Mouse (Mus musculus) erythroblast, embryonic 14.5 days (primary cell): ENCODE measurements around the gene Ccr7. TPM values are rescaled to one million over a fixed set of nuclear protein-coding genes. Genes with fewer than 3 reads are reported as not detected.

Experiments used
- H3K27me3 ChIP-seq: 2 replicates; pipeline ENCODE4 v1.6.1; 2012; ENCODE audit warnings: inconsistent platforms; ENCODE audit not compliant: control insufficient read depth
- H3K36me3 ChIP-seq: 2 replicates; pipeline ENCODE4 v1.6.1; 2012; ENCODE audit warnings: mild to moderate bottlenecking, inconsistent platforms; ENCODE audit not compliant: control insufficient read depth
- H3K4me1 ChIP-seq: 2 replicates; pipeline ENCODE4 v1.6.1; 2012; ENCODE audit warnings: inconsistent platforms; ENCODE audit not compliant: control insufficient read depth
- H3K4me3 ChIP-seq: replicated peaks from 2 replicates; pipeline ENCODE3; 2012; ENCODE audit warnings: moderate library complexity, mild to moderate bottlenecking, inconsistent platforms
- H3K9me3 ChIP-seq: 2 replicates; pipeline ENCODE4 v1.6.1; 2012; ENCODE audit warnings: low read length, inconsistent platforms, mixed read lengths; ENCODE audit not compliant: control insufficient read depth
- GATA1 ChIP-seq: IDR thresholded peaks from 2 replicates; pipeline ENCODE4 v1.6.1; 2012; ENCODE audit warnings: low read length, inconsistent platforms, mixed read lengths
- TAL1 ChIP-seq: IDR thresholded peaks from 3 replicates; pipeline ENCODE4 v1.6.1; 2012; ENCODE audit warnings: low read length, inconsistent platforms, mixed read lengths
- polyA plus RNA-seq: library from polyadenylated mRNA; stranded (reverse); fragments of >175 nt; gene quantifications from 2 replicates; pipeline ENCODE4 v1.2.3, GENCODE M21; 2012

Gene Ccr7
- polyA plus RNA-seq, 1 experiment = not detected

DNA sequence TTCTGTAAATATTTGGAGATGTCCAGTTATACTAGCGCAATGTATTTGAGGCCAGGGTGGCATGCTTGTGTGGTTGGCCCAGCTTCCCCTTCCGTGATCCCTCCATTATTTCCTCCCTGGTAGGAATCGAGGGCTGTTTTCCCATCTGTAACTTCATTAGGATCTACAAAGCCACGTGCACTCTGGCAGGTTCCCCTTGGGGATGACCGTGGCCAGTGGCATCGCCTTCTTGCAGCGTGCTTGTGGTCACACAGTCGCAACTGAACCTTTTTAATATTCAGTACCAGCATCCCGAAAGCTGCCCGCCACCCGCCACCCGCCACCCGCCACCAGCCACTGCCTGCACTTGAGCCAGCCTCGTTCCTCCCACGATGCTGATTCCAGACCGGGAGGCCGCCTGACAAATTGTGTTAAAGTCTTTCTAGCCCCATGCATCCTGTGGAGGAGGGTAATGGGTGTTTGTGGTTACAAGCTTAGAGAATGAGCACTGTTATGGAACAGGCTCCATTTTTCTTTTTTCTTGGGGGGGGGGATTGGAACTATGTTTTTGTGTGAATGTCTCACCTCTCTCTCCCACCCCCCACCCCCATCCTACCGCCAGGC lies 12.3 kb downstream of the Ccr7 start:
- Histone ChIP-seq H3K36me3 (no peaks in the 10 kb centered on the region), H3K4me1 (no peaks in the 10 kb centered on the region), H3K9me3 (no peaks in the 10 kb centered on the region), H3K4me3 (no peak overlapping the region), H3K27me3 (peaks cover 9% of the 10 kb centered on the region)
- TF ChIP-seq TAL1 = no peak
- TF ChIP-seq GATA1 = no peak

DNA sequence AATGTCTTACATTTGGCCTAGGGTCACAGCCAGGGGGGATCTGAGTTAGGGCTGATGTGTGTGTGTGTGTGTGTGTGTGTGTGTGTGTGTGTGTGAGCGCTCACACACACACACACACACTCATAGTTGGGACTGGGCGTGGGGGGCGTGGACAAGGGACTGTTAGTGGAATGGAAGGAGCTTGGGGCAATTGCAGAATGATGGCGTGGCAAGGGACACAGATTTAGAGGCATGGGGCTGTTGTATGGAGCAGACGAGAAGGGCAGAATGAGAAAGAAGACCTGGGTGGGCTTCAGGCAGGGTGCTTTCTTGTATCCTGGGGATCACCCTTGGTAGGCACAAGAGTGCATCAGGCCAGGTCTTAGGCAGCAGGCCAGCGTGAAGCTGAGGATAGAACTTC lies 12.8 kb downstream of the Ccr7 start:
- Histone ChIP-seq H3K27me3 (peaks cover 3% of the 10 kb centered on the region), H3K4me3 (no peak overlapping the region), H3K36me3 (no peaks in the 10 kb centered on the region), H3K9me3 (no peaks in the 10 kb centered on the region), H3K4me1 (no peaks in the 10 kb centered on the region)
- TF ChIP-seq GATA1 = no peak
- TF ChIP-seq TAL1 = no peak

DNA sequence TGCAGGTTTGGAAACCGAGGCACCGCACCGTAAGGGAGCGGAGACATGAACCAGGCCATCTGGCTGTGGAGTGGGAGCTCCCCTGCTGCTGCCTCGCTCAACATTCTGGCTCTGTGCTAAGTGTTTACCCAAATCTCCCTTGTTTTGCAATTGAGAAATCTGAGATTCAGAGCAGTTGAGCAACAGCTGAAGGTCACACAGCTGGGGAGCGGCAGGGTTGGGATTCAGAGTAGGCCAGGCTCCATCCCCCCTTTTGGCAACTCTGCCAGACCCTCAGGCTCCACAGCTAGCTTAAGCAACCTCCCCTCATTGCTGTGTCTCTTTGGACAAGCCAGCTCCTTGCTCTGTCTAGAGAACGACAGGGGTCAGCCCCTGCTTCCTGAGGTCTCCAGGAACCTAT lies 13.3 kb downstream of the Ccr7 start:
- H3K27me3 ChIP-seq = peaks cover 2% of the 10 kb centered on the region; the same call in 1 of the 2 replicates
- H3K36me3 ChIP-seq = no peaks in the 10 kb centered on the region
- H3K9me3 ChIP-seq = no peaks in the 10 kb centered on the region
- H3K4me1 ChIP-seq = no peaks in the 10 kb centered on the region
- no peak overlapping the region for H3K4me3 ChIP-seq
- TF ChIP-seq TAL1 (no peak), GATA1 (no peak)

DNA sequence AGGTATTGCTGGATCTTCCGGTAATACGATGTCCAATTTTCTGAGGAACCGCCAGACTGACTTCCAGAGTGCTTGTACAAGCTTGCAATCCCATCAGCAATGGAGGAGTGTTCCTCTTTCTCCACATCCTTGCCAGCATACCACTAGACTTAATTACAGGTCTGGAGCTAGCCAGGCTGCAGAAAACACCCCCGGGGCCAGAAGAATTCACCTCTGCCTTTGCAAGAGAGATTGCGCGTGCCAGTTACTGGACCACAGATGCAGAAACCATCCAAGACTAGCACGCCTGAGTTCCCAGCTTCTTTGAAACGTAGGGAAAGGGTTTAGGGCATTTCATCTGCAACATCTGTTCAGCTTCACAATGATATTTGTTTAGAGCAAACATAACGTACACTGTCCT lies 15.9 kb downstream of the Ccr7 start:
- H3K4me1 ChIP-seq = no peaks in the 10 kb centered on the region
- peaks cover 2% of the 10 kb centered on the region; the same call in 1 of the 2 replicates for H3K27me3 ChIP-seq
- H3K4me3 ChIP-seq = no peak overlapping the region
- H3K9me3 ChIP-seq = no peaks in the 10 kb centered on the region
- TF ChIP-seq GATA1 = no peak
- TF ChIP-seq TAL1 = no peak
- H3K36me3 ChIP-seq = no peaks in the 10 kb centered on the region

GRCm38 (mm10) chr11:99137385-99137784 lies 17.5 kb downstream of the Ccr7 start:
- no peak overlapping the region for H3K4me3 ChIP-seq
- no peaks in the 10 kb centered on the region for H3K36me3 ChIP-seq
- no peaks in the 10 kb centered on the region for H3K9me3 ChIP-seq
- H3K4me1 ChIP-seq = no peaks in the 10 kb centered on the region
- H3K27me3 ChIP-seq = peaks cover under 1% of the 10 kb centered on the region; the same call in 1 of the 2 replicates
- TF ChIP-seq GATA1 (no peak), TAL1 (no peak)

- H3K27me3 ChIP-seq = peaks cover 5% of the 10 kb centered on the region
- TF ChIP-seq TAL1 (no peak), GATA1 (no peak; the same call in 1 of the 2 replicates)
- H3K9me3 ChIP-seq = no peaks in the 10 kb centered on the region
- H3K36me3 ChIP-seq = no peaks in the 10 kb centered on the region
- H3K4me3 ChIP-seq = no peak overlapping the region
- H3K4me1 ChIP-seq = no peaks in the 10 kb centered on the region; the same call in 1 of the 2 replicates
Measured at GRCm38 (mm10) chr11:99136961-99137360, 17.9 kb downstream of the Ccr7 start.

- TF ChIP-seq TAL1 (no peak), GATA1 (no peak)
- Histone ChIP-seq H3K27me3 (peaks cover 11% of the 10 kb centered on the region), H3K4me1 (no peaks in the 10 kb centered on the region; the same call in 1 of the 2 replicates), H3K9me3 (no peaks in the 10 kb centered on the region), H3K36me3 (no peaks in the 10 kb centered on the region), H3K4me3 (no peak overlapping the region)
Measured at GRCm38 (mm10) chr11:99136361-99136760, 18.5 kb downstream of the Ccr7 start.

DNA sequence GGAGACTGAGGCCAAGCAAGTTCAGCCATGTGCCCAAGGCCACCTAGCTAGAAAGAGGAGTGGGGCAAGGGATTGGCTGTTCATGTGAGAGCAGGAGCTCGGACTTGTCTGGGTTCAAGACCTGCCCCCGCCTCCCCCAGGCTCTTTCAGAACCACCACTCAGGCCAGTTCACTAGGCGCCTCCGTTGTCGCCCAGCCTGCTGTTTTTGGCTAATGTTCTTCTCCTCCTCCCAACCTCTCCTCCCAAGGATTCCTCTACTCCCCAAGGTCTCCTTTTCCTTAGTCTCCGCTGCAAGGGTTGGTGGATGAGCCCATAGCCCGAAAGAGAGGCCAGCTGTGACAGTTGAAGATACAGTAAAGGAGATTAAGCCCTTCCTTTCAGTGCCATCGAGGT lies 19.8 kb downstream of the Ccr7 start:
- H3K27me3 ChIP-seq = peaks cover 11% of the 10 kb centered on the region
- no peaks in the 10 kb centered on the region for H3K9me3 ChIP-seq
- H3K4me1 ChIP-seq = no peaks in the 10 kb centered on the region; the same call in 1 of the 2 replicates
- H3K4me3 ChIP-seq = no peak overlapping the region
- no peaks in the 10 kb centered on the region for H3K36me3 ChIP-seq
- no peak for TF ChIP-seq GATA1
- no peak for TF ChIP-seq TAL1

DNA sequence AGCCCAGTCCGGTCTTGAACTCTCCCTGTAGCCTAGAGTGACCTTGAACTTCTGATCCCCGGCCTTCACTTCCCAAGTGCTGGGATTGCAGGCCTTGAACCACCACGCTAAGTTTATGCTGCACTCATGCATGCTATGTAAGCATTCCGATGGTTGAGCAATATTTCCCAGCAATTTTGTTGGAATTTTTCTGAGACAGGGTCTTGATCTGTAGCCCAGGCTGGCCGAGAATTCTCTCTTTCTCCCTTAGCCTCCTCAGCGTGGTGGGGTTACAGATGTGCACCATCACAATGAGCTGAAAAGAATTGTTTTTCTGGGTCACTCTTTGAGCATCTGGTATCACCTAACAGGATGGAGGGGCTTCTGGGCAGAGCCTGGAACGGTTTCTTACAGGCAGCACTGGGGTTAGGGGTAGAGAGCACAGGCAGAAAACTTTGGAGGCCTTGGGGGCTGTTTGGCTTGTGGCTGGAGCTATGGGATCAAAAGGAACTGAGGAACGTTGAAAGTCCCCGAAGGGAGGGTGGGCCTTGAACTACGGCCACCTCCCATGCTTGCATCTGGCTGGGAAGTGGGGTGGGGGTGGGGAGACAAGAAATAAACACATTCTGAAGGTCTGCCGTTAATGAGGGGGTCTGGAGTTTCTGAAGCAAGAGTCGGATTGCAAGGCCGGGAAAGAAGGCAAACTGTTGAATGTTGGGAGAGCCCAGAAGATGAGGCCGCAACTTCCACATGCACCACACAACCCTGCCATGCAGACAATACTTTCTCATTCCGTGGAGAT lies 20.4 kb downstream of the Ccr7 start:
- H3K4me3 ChIP-seq = no peak overlapping the region
- TF ChIP-seq TAL1 = no peak
- TF ChIP-seq GATA1 = no peak
- H3K27me3 ChIP-seq = peaks cover 11% of the 10 kb centered on the region

More for the DNA sequence above, 20.4 kb downstream of the Ccr7 start:
- Histone ChIP-seq H3K9me3 (no peaks in the 10 kb centered on the region), H3K4me1 (no peaks in the 10 kb centered on the region; the same call in 1 of the 2 replicates), H3K36me3 (no peaks in the 10 kb centered on the region)
